Mouse (Mus musculus): Measurements from ENCODE around the gene Neurl1a.

DNA sequence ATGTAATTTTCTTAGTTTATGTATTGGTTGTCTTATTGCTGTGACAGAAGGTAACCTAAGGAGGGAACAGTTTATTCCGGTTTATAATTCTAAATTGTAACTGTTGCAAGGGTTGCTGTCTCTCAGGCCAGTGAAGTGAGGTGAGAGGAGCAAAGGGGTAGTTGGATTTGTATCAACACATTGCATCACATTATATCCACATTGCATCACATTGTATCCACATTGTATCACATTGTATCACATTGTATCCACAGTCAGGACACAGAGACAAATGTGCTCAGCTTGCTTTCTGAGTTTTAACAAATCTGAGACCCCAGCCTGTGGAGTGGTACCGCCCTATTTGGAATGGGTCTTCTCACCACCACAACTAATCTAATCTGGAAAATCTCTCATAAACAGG lies 41.6 kb downstream of the Neurl1a start:
- TF ChIP-seq CTCF (conservative IDR thresholded peaks at IDR 0.05; ENCODE audit: insufficient read depth, insufficient read length, low read depth, low read length) (no peak), POLR2A (IDR thresholded peaks at IDR 0.05; ENCODE audit: low read depth, low read length) (no peak)
